Mouse (Mus musculus) bone marrow, adult 2 months (tissue): ENCODE measurements around the gene Gm20838. TPM values are rescaled to one million over a fixed set of nuclear protein-coding genes. Genes with fewer than 3 reads are reported as not detected.
"Not testable (repeated sequence)": the region's sequence is repeated elsewhere in the genome, so short reads cannot be mapped to it uniquely, and the experiment has no call there.

Source experiments
- H3K27ac ChIP-seq: fragments of 200-500 bp; 2 replicates; pipeline ENCODE4 v1.5.1; 2012; ENCODE audit warnings: low read depth, mild to moderate bottlenecking, control low read depth, inconsistent platforms, low read length; ENCODE audit not compliant: control insufficient read depth, poor library complexity, insufficient read depth
- H3K4me1 ChIP-seq: fragments of 200-500 bp; 2 replicates; pipeline ENCODE4 v1.6.1; 2011; ENCODE audit warnings: low read length; ENCODE audit not compliant: control insufficient read depth, insufficient read depth
- H3K4me3 ChIP-seq: fragments of 200-500 bp; replicated peaks from 2 replicates; pipeline ENCODE3; 2011; ENCODE audit warnings: mild to moderate bottlenecking, low read depth, low read length, control low read depth; ENCODE audit not compliant: control insufficient read depth
- WGBS: fragments of 180-500 bp; shearing (Covaris S2); methylation state at CpG from one replicate; pipeline ENCODE4 v1.1.7; 2018; 5-methylcytosine and 5-hydroxymethylcytosine counted together
- polyA plus RNA-seq: library from polyadenylated mRNA; stranded (reverse); fragments of >200 nt; gene quantifications from 2 replicates; pipeline ENCODE4 v1.2.4, GENCODE M21; 2011; ENCODE audit warnings: low replicate concordance; ENCODE audit not compliant: missing spikeins, insufficient read depth, insufficient read length

Gm20838 gene
- not detected in 2 replicates for polyA plus RNA-seq

DNA sequence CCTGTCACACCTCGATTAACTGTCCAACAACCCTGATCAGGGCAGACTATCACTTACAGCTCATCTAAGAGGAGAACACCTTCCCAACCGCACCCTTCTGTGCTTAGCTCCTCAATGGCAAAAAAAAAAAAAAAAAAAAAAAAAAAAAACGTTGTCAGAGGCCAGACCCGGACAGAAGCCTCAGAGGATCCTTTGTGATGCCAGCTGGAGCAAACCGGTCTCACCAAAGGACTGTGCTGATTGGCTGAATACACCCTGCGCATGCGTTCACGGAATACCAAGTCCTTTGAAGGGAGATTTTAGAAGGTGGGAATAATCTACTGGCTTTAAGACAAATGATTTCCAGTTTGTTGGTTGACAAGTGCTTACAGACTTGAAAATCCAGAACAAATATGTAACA, at the start of gene Gm20838:
Gene Gm20838 (minus strand): TSS at position 101 of the 400 bp plus-strand sequence.
- H3K27ac ChIP-seq, H3K4me1 ChIP-seq, H3K4me3 ChIP-seq: not testable (repeated sequence)
- WGBS: no CpG with 5 or more reads among the region's 8 CpGs
